ENCODE assay signal across 11 mouse cellular contexts in the genomic region with DNA sequence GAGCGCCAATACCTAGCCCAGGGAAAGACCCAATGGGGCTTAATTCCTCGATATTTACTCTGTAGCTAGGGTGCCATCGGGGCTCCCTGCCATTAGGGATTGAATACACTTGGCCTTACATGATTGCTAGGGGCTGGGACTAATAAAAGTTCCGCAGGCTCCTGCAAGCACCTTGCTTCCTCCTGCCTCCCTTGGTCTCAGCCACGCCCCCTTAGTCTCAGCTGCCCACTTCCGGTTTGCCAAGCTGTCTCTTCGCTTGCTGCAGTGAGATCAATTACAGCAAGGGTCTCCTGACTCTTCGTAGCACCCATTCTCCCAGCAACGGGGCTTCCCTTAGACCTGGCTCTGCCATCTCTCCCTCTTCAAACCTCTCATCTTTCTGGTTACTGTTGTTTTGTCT. TPM values are rescaled to one million over a fixed set of nuclear protein-coding genes. Genes with fewer than 3 reads are reported as not detected.
DNase-seq lines count a peak whose midpoint lies in the region; ATAC-seq and TF ChIP-seq lines count a peak whose summit lies in the region.
"Had no signal": no experiment of that assay in that cellular context is flagged by ENCODE, and none has a peak within 500 bp of the region (broad histone marks: within the 10 kb centered on the region; RNA-seq: fewer than 3 reads in every experiment).

No protein-coding gene starts in this region.

- TF ChIP-seq POLR2A in CH12.LX (IDR thresholded peaks at IDR 0.05; ENCODE audit: low read depth, low read length) = no peak
- no peak for TF ChIP-seq POLR2A in small intestine, adult 2 months (IDR thresholded peaks at IDR 0.05; ENCODE audit: low read depth, low read length)

- no peaks in the 10 kb centered on the region for H3K27me3 ChIP-seq in intestine, postnatal 0 days (replicated peaks; ENCODE audit: control insufficient read depth, insufficient read depth, low read length)
- H3K27me3 ChIP-seq in intestine, embryonic 16.5 days (replicated peaks; ENCODE audit: control insufficient read depth, insufficient read depth, low read length) = no peaks in the 10 kb centered on the region
- no peaks in the 10 kb centered on the region for H3K27me3 ChIP-seq in CH12.LX (replicated peaks)
- H3K27me3 ChIP-seq in small intestine, adult 2 months (ENCODE audit: control insufficient read depth, insufficient read depth, low read length) = no peaks in the 10 kb centered on the region
- no peaks in the 10 kb centered on the region for H3K27me3 ChIP-seq in neural tube, embryonic 15.5 days (replicated peaks)
- H3K27me3 ChIP-seq: neural tube, embryonic 13.5 days had no signal

- H3K4me1 ChIP-seq in intestine, postnatal 0 days (replicated peaks; ENCODE audit: control insufficient read depth, insufficient read depth, low read length) = peaks cover 14% of the 10 kb centered on the region
- H3K4me1 ChIP-seq in intestine, embryonic 16.5 days (ENCODE audit: control insufficient read depth, insufficient read depth, low read length) = peaks cover 32% of the 10 kb centered on the region
- peaks cover 0 to 26% of the 10 kb centered on the region in 2 experiments; a peak in 2 of 4 replicates for H3K4me1 ChIP-seq in CH12.LX (ENCODE audit: control insufficient read depth in 1 of 2, insufficient read depth in 2 of 2)
- H3K4me1 ChIP-seq in small intestine, adult 2 months (ENCODE audit: control insufficient read depth, insufficient read depth, insufficient read length, low read length) = peaks cover 15% of the 10 kb centered on the region
- peaks cover 15% of the 10 kb centered on the region for H3K4me1 ChIP-seq in neural tube, embryonic 15.5 days

- TF ChIP-seq CTCF in intestine, postnatal 0 days (IDR thresholded peaks at IDR 0.05; ENCODE audit: low read depth) = no peak
- TF ChIP-seq CTCF in CH12.LX (conservative IDR thresholded peaks at IDR 0.05 in 1 of 2, IDR thresholded peaks at IDR 0.05 in 1 of 2; ENCODE audit: low read depth in 2 of 2, low read length in 2 of 2) = no peak
- TF ChIP-seq CTCF in small intestine, adult 2 months (IDR thresholded peaks at IDR 0.05; ENCODE audit: extremely low read depth, insufficient read length, insufficient replicate concordance, low read depth, low read length) = no peak

- H3K27ac ChIP-seq in intestine, postnatal 0 days (ENCODE audit: low read depth, low read length) = 0 out of 2 replicates have a peak overlapping the region, but pooled peaks have one; percentile 11
- no peak overlapping the region for H3K27ac ChIP-seq in intestine, embryonic 16.5 days (ENCODE audit: low read length)
- H3K27ac ChIP-seq in CH12.LX (ENCODE audit: insufficient read depth, low read depth) = no peak overlapping the region
- peak overlapping the region; percentile 31; the same call in 1 of the 2 replicates for H3K27ac ChIP-seq in small intestine, adult 2 months (ENCODE audit: insufficient read depth, low read depth, low read length)
- H3K27ac ChIP-seq in neural tube, embryonic 15.5 days (replicated peaks) = no peak overlapping the region
- H3K27ac ChIP-seq: neural tube, embryonic 13.5 days had no signal

- no peaks in the 10 kb centered on the region for H3K79me2 ChIP-seq in CH12.LX (replicated peaks; ENCODE audit: control insufficient read depth, extremely low read depth, insufficient read depth, poor library complexity, severe bottlenecking)

- WGBS in intestine, postnatal 0 days = 50% methylated on average over 9 of the region's 9 CpGs
- 56% methylated on average over 9 of the region's 9 CpGs for WGBS in intestine, embryonic 16.5 days
- WGBS in small intestine, adult 2 months = 34% methylated on average over 9 of the region's 9 CpGs
- 56% methylated on average over 9 of the region's 9 CpGs for WGBS in neural tube, embryonic 15.5 days

- dilution Hi-C loops in CH12.LX (cut with MboI; ENCODE audit: extremely low pct_ligation_motif_present, extremely low pct_unique_long_range_greater_than_20kb, low sequenced_read_pairs) = no loop called here

- no peak overlapping the region for H3K4me3 ChIP-seq in intestine, postnatal 0 days (ENCODE audit: low read depth, low read length)
- no peak overlapping the region for H3K4me3 ChIP-seq in intestine, embryonic 16.5 days (ENCODE audit: low read length)
- no peak overlapping the region for H3K4me3 ChIP-seq in CH12.LX (replicated peaks in 1 of 3; ENCODE audit: low read depth in 2 of 3, low read length in 2 of 3, poor library complexity in 1 of 3)
- H3K4me3 ChIP-seq in small intestine, adult 2 months (ENCODE audit: low read depth, low read length) = no peak overlapping the region
- no peak overlapping the region for H3K4me3 ChIP-seq in neural tube, embryonic 15.5 days (replicated peaks)
- H3K4me3 ChIP-seq: neural tube, embryonic 13.5 days had no signal

- H3K9me3 ChIP-seq in intestine, postnatal 0 days (ENCODE audit: control insufficient read depth) = no peaks in the 10 kb centered on the region
- H3K9me3 ChIP-seq in intestine, embryonic 16.5 days (ENCODE audit: control insufficient read depth, low read length) = no peaks in the 10 kb centered on the region
- no peaks in the 10 kb centered on the region for H3K9me3 ChIP-seq in CH12.LX (replicated peaks; ENCODE audit: low read length)
- no peaks in the 10 kb centered on the region for H3K9me3 ChIP-seq in neural tube, embryonic 15.5 days (replicated peaks)
- H3K9me3 ChIP-seq: neural tube, embryonic 13.5 days had no signal

- in situ Hi-C loops in CH12.LX (cut with MboI; ENCODE audit: low pct_ligation_motif_present, low pct_unique_long_range_greater_than_20kb, low sequenced_read_pairs) = no loop called here

- H3K9ac ChIP-seq in intestine, postnatal 0 days (ENCODE audit: low read depth, low read length) = no peak overlapping the region
- H3K9ac ChIP-seq in intestine, embryonic 16.5 days (ENCODE audit: low read depth, low read length) = no peak overlapping the region
- no peak overlapping the region for H3K9ac ChIP-seq in CH12.LX (ENCODE audit: insufficient read depth, low read depth)
- H3K9ac ChIP-seq in neural tube, embryonic 15.5 days (replicated peaks) = no peak overlapping the region
- H3K9ac ChIP-seq: neural tube, embryonic 13.5 days had no signal

- DNase-seq in CH12.LX (ENCODE audit: extremely low read depth) (no peak), liver (peak; percentile 36)
- DNase-seq in adrenal gland, adult 8-10 months = no peak
- no peak for DNase-seq in layer of hippocampus, adult 11-12 months (ENCODE audit: low spot score)
- DNase-seq: kidney, adult 8-10 months had no signal

- H3K36me3 ChIP-seq in intestine, postnatal 0 days (ENCODE audit: control insufficient read depth, insufficient read depth) = no peaks in the 10 kb centered on the region
- H3K36me3 ChIP-seq in intestine, embryonic 16.5 days (ENCODE audit: control insufficient read depth, insufficient read depth, low read length) = no peaks in the 10 kb centered on the region
- H3K36me3 ChIP-seq in CH12.LX (replicated peaks in 1 of 2; ENCODE audit: control insufficient read depth in 1 of 2, insufficient read depth in 1 of 2, low read length in 1 of 2) = no peaks in the 10 kb centered on the region
- no peaks in the 10 kb centered on the region for H3K36me3 ChIP-seq in small intestine, adult 2 months (ENCODE audit: control insufficient read depth, insufficient read depth, low read length)
- H3K36me3 ChIP-seq in neural tube, embryonic 15.5 days = no peaks in the 10 kb centered on the region
- H3K36me3 ChIP-seq: neural tube, embryonic 13.5 days had no signal

- no peak for ATAC-seq in intestine, postnatal 0 days
- ATAC-seq in intestine, embryonic 16.5 days = no peak
- ATAC-seq in neural tube, embryonic 15.5 days (ENCODE audit: low FRiP score) = no peak
- ATAC-seq: forebrain, embryonic 16.5 days had no signal

- no peak for TF ChIP-seq RAD21 in CH12.LX (IDR thresholded peaks at IDR 0.05; ENCODE audit: low read depth, low read length)

- H3K4me2 ChIP-seq in intestine, postnatal 0 days (replicated peaks; ENCODE audit: low read depth) = 0 out of 2 replicates have a peak overlapping the region, but pooled peaks have one; percentile 7
- no peak overlapping the region for H3K4me2 ChIP-seq in intestine, embryonic 16.5 days (ENCODE audit: low read depth, low read length)
- H3K4me2 ChIP-seq in CH12.LX (ENCODE audit: insufficient read depth, low read depth, poor library complexity, severe bottlenecking) = no peak overlapping the region
- H3K4me2 ChIP-seq in neural tube, embryonic 15.5 days = no peak overlapping the region
- H3K4me2 ChIP-seq: neural tube, embryonic 13.5 days had no signal

- no peak for TF ChIP-seq EP300 in CH12.LX (IDR thresholded peaks at IDR 0.05; ENCODE audit: low read length)

TF ChIP-seq in CH12.LX, 34 proteins besides CTCF, POLR2A, EP300 and RAD21:
- TF ChIP-seq KAT2A (IDR thresholded peaks at IDR 0.05; ENCODE audit: insufficient replicate concordance, low read length) = no peak
- 0 out of 2 replicates have a peak, but pooled peaks have one; percentile 16 for TF ChIP-seq ELF1 (IDR thresholded peaks at IDR 0.05; ENCODE audit: low read depth, low read length)

RNA-seq across cellular contexts. Expression of gene Gmpr, which starts 54.2 kb away (rescaled TPM):
- polyA plus RNA-seq in intestine, postnatal 0 days (2015; fragmentation: Nextera tagmentation; extraction: Ambion mirVana) = 20.5 and 22.5 TPM in 2 replicates
- polyA plus RNA-seq in intestine, embryonic 16.5 days (2015; fragmentation: Nextera tagmentation; extraction: Ambion mirVana) = 24.4 and 31.1 TPM in 2 replicates
- 0.21 and 0.55 TPM in 2 replicates for total RNA-seq in CH12.LX (2012; rRNA removed)
- total RNA-seq in CH12.LX (2014; rRNA removed) = 0.72 and 1.0 TPM in 2 replicates
- 2.2 and 2.4 TPM in 2 replicates for polyA plus RNA-seq in CH12.LX (2012; ENCODE audit: insufficient read length, low read depth)
- 3.9 and 5.4 TPM in 2 replicates for polyA plus RNA-seq in small intestine, adult 2 months (2012; rRNA removed)
- 10 to 100 TPM; 19.0 to 42.8 (median 24.0) TPM for total RNA-seq in adrenal gland, adult 8-10 months (2022)
- 49.8 and 64.3 TPM in 2 replicates for polyA plus RNA-seq in neural tube, embryonic 15.5 days (2015; fragmentation: Nextera tagmentation; extraction: Ambion mirVana)

Comparison
In these comparisons a context has a peak if more than half of its experiments do, and no peak if none do; other contexts are left out.
1. H3K27ac ChIP-seq: peak in intestine, postnatal 0 days (single experiment) and small intestine, adult 2 months (single experiment); none in intestine, embryonic 16.5 days (single experiment), CH12.LX (single experiment) and neural tube, embryonic 15.5 days (single experiment).